Mouse (Mus musculus): Measurements from ENCODE around the gene Atf1.
"Not testable (repeated sequence)": the region's sequence is repeated elsewhere in the genome, so short reads cannot be mapped to it uniquely, and the experiment has no call there.

Gene Atf1

DNA sequence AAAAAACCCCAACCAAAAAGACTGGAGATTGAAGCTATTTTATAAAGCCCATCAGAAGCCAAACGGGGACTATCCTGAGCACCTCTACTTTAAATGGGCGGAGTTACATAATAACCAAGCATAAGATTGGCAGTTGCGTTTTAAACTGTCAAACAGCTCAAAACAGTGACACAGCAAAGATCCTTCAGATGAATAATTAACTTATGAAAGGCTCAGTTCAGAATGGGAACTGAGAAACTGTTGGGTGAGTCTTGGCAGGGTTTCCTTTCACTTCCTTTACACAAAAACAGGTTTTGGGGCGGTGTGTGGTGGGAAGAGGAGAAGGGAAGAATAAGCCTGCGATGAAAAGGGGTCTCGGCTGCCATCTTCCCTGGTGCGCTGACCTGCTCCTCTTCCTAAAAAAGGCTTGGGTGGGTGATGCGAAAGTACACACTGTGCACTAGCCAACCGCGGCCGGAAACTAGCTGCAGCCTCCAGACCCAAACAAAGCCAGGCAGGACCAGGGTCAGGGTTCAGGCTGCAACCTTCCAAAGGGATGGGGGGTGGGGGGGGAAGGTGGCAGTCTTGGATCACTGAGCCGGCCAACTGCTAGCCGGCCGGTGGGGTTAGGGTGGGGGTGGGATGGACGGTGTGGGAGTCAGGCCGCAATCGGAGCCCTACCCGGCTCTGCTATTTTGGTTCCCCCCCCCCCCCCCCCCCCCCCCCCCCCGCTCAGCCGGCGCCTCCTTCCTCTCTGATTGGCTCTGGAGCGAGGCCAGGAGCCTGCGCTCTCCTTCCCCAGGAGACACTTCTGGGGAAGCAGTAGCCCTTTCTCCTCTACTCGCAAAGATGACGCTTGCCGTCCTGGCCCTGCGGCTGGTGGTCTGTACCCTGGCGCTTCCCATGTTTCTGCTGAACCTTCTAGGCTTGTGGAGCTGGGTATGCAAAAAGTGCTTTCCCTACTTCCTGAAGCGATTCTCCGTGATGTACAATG is 76.7 kb downstream of the Atf1 start, which contains the start of gene Mettl7a1:
TSS of gene Mettl7a1 (plus strand) at position 122 of the 973 bp plus-strand sequence.
- DNase-seq (ENCODE audit: low spot score), result peak; percentile 89

DNA sequence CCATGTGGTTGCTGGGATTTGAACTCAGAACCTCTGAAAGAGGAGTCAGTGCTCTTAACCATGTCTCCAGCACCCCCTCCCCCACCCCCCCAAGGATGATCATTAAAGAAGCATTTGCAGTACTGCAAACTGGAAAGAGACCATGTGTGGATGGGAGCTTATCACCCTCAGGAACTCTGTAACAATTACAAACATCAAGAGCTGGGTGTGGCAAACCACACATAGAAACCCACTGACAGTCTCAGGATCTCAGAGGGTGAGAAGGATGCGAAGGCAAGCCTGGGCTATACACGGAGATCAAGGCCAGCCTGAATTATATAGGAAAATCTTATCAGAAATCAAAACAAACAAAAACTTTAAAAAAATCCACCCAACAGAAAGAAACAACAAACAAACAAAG is 78.6 kb downstream of the Atf1 start:
- no peak for DNase-seq (ENCODE audit: low spot score)

DNA sequence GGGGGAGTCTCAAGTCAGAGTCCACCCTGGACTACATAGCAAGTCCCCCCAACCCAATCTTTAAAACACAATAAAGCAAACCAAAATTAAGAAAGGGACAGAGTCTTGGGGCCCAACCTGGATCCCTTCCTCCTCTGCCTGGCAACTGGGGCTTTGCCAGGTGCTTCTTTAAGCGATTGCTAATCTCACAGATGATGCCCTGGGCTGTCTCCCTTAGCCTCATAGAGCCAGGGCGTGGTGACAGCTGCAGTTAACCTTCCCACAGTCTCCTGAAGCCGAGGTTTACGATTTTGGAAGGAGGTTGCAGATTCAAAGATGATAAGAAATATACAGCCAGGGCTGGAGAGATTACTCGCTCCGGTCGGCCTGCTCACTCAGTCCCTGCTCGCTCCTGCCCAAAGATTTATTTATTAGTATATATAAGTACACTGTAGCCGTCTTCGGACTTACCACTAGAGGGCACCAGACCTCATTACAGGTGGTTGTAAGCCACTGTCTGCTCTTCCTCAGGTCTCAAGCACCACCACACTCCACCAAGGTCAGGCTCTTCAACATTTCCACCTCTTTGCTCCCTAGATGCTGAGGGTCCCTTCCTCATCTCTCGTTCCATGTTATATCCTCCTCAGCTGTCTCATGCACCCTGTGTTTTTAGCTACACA is 79.9 kb downstream of the Atf1 start:
- DNase-seq (ENCODE audit: low spot score), result not testable (repeated sequence)
